In the genomic region with DNA sequence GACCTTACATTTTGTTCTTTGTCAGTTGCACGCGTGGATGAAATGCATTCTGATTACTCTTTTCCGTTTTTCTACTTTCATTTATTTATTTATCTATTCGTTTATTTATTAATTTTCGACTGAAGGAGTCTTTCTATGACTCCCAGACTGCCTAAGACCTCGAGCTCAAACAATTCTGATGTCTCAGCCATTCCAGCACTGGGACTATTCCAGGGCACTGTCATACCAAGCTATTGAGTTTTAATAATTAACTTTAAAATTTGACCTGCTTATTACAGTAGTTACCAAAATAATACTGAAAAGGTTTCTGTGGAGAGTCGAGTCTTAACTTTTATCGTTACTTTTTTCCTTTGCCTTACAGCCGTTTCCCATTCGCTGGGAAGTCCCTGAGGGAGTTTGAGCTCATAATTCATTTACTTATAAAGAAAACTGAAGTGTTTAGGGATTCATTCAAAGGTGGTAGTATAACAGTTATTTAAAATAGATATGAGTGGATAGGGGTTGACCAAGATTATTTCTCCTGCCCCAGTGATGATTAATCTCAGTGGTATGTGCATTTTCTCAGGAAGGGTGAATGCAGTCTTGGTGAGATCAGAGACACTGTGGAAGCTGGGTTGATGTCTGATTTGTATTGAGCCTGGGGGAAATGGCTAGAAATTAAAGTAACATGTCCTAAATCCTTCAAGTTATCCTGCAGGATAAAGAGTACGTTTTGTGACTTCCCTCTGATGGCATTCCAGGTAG, we compare ENCODE assay signal across 8 mouse cellular contexts. TPM values are rescaled to one million over a fixed set of nuclear protein-coding genes. Genes with fewer than 3 reads are reported as not detected.
DNase-seq lines count a peak whose midpoint lies in the region; ATAC-seq and TF ChIP-seq lines count a peak whose summit lies in the region.

No protein-coding gene starts in this region.

- TF ChIP-seq EP300 in stomach, postnatal 0 days (optimal IDR thresholded peaks at IDR 0.05) = no peak

- peak overlapping the region; percentile 56; the same call in 1 of the 2 replicates for H3K4me3 ChIP-seq in neural tube, embryonic 11.5 days (ENCODE audit: low read depth, low read length)
- H3K4me3 ChIP-seq in forebrain, embryonic 16.5 days (replicated peaks; ENCODE audit: low read length) = peak overlapping the region; percentile 48; the same call in 1 of the 2 replicates
- peak overlapping the region; percentile 61 for H3K4me3 ChIP-seq in limb, embryonic 14.5 days (replicated peaks; ENCODE audit: low read length)
- peak overlapping the region; percentile 60 for H3K4me3 ChIP-seq in stomach, postnatal 0 days (ENCODE audit: low read depth, low read length)
- H3K4me3 ChIP-seq in cerebellum, adult 2 months (replicated peaks; ENCODE audit: insufficient read depth, low read depth, low read length) = no peak overlapping the region

- H3K27me3 ChIP-seq in neural tube, embryonic 11.5 days (ENCODE audit: control insufficient read depth, insufficient read depth, low read length) = no peaks in the 10 kb centered on the region
- H3K27me3 ChIP-seq in forebrain, embryonic 16.5 days (replicated peaks; ENCODE audit: control insufficient read depth, insufficient read depth, low read length) = no peaks in the 10 kb centered on the region
- no peaks in the 10 kb centered on the region for H3K27me3 ChIP-seq in limb, embryonic 14.5 days (ENCODE audit: control insufficient read depth, insufficient read depth, low read length)
- no peaks in the 10 kb centered on the region for H3K27me3 ChIP-seq in stomach, postnatal 0 days (ENCODE audit: control insufficient read depth, insufficient read depth, low read length)
- H3K27me3 ChIP-seq in cerebellum, adult 2 months (ENCODE audit: control insufficient read depth, insufficient read depth, low read length) = no peaks in the 10 kb centered on the region

- TF ChIP-seq CTCF in stomach, postnatal 0 days (IDR thresholded peaks at IDR 0.05; ENCODE audit: low read depth) = no peak
- TF ChIP-seq CTCF in cerebellum, adult 2 months (IDR thresholded peaks at IDR 0.05; ENCODE audit: borderline replicate concordance, insufficient read depth, low read depth, low read length) = no peak

- H3K4me1 ChIP-seq in neural tube, embryonic 11.5 days (ENCODE audit: control insufficient read depth, insufficient read depth, low read length) = no peaks in the 10 kb centered on the region
- 0 out of 2 replicates have a peak, but pooled peaks cover 4% of the 10 kb centered on the region for H3K4me1 ChIP-seq in forebrain, embryonic 16.5 days (replicated peaks; ENCODE audit: control insufficient read depth, insufficient read depth, low read length)
- H3K4me1 ChIP-seq in limb, embryonic 14.5 days (ENCODE audit: control insufficient read depth, insufficient read depth, low read length) = 0 out of 2 replicates have a peak, but pooled peaks cover 7% of the 10 kb centered on the region
- H3K4me1 ChIP-seq in stomach, postnatal 0 days (replicated peaks; ENCODE audit: control insufficient read depth, insufficient read depth) = no peaks in the 10 kb centered on the region; the same call in 1 of the 2 replicates
- no peaks in the 10 kb centered on the region for H3K4me1 ChIP-seq in cerebellum, adult 2 months (ENCODE audit: control insufficient read depth, insufficient read depth, low read length)

- H3K9me3 ChIP-seq in neural tube, embryonic 11.5 days (ENCODE audit: control insufficient read depth, low read length) = no peaks in the 10 kb centered on the region
- no peaks in the 10 kb centered on the region for H3K9me3 ChIP-seq in forebrain, embryonic 16.5 days (ENCODE audit: control insufficient read depth, low read length)
- no peaks in the 10 kb centered on the region for H3K9me3 ChIP-seq in limb, embryonic 14.5 days (ENCODE audit: control insufficient read depth, low read length)
- H3K9me3 ChIP-seq in stomach, postnatal 0 days (ENCODE audit: control insufficient read depth, low read length) = no peaks in the 10 kb centered on the region

- H3K9ac ChIP-seq in neural tube, embryonic 11.5 days (ENCODE audit: low read length) = peak overlapping the region; percentile 77; the same call in 1 of the 2 replicates
- peak overlapping the region; percentile 72; the same call in 1 of the 2 replicates for H3K9ac ChIP-seq in forebrain, embryonic 16.5 days (replicated peaks; ENCODE audit: low read depth, low read length)
- H3K9ac ChIP-seq in limb, embryonic 14.5 days (ENCODE audit: low read depth, low read length, severe bottlenecking) = peak overlapping the region; percentile 75
- no peak overlapping the region for H3K9ac ChIP-seq in stomach, postnatal 0 days (ENCODE audit: low read length)

- no peak for TF ChIP-seq POLR2A in limb, embryonic 14.5 days (IDR thresholded peaks at IDR 0.05; ENCODE audit: borderline replicate concordance, extremely low read depth, insufficient read depth, insufficient read length)
- TF ChIP-seq POLR2A in cerebellum, adult 2 months (IDR thresholded peaks at IDR 0.05; ENCODE audit: borderline replicate concordance, insufficient read depth, low read length) = no peak

- no peaks in the 10 kb centered on the region for H3K36me3 ChIP-seq in neural tube, embryonic 11.5 days (ENCODE audit: control insufficient read depth, insufficient read depth, low read length)
- no peaks in the 10 kb centered on the region for H3K36me3 ChIP-seq in forebrain, embryonic 16.5 days (ENCODE audit: control insufficient read depth, insufficient read depth)
- no peaks in the 10 kb centered on the region for H3K36me3 ChIP-seq in limb, embryonic 14.5 days (ENCODE audit: control insufficient read depth, insufficient read depth, low read length)
- no peaks in the 10 kb centered on the region for H3K36me3 ChIP-seq in stomach, postnatal 0 days (ENCODE audit: control insufficient read depth, insufficient read depth, low read length)

- 55% methylated on average over 11 of the region's 11 CpGs for WGBS in neural tube, embryonic 11.5 days
- 51% methylated on average over 11 of the region's 11 CpGs for WGBS in forebrain, embryonic 16.5 days
- 28% methylated on average over 11 of the region's 11 CpGs for WGBS in limb, embryonic 14.5 days
- 23% methylated on average over 11 of the region's 11 CpGs for WGBS in stomach, postnatal 0 days
- WGBS in cerebellum, adult 2 months = 55% methylated on average over 11 of the region's 11 CpGs

- DNase-seq in neural tube, embryonic 11.5 days (ENCODE audit: low spot score) = no peak
- no peak for DNase-seq in neural tube, embryonic 10.5 days (ENCODE audit: extremely low spot score, low spot score)
- DNase-seq in limb, embryonic 14.5 days (ENCODE audit: low spot score) = no peak
- DNase-seq in stomach, postnatal 0 days (ENCODE audit: low spot score) = no peak
- DNase-seq in adrenal gland, postnatal 36 days = no peak
- DNase-seq in layer of hippocampus, adult 18-20 months (ENCODE audit: low spot score in 2 of 2) = no peak
- no peak for DNase-seq in cerebellum, adult 2 months

- no peak for ATAC-seq in neural tube, embryonic 11.5 days (ENCODE audit: insufficient read depth, low FRiP score, low TSS enrichment)
- ATAC-seq in forebrain, embryonic 16.5 days = no peak
- no peak for ATAC-seq in limb, embryonic 14.5 days (ENCODE audit: low FRiP score, low read depth)
- no peak for ATAC-seq in stomach, postnatal 0 days (ENCODE audit: low FRiP score, low TSS enrichment)

- peak overlapping the region; percentile 83 for H3K4me2 ChIP-seq in neural tube, embryonic 11.5 days (ENCODE audit: low read depth)
- peak overlapping the region; percentile 75 for H3K4me2 ChIP-seq in forebrain, embryonic 16.5 days (ENCODE audit: low read length)
- H3K4me2 ChIP-seq in limb, embryonic 14.5 days (replicated peaks; ENCODE audit: low read depth, low read length, severe bottlenecking) = peak overlapping the region; percentile 79
- peak overlapping the region; percentile 78 for H3K4me2 ChIP-seq in stomach, postnatal 0 days (replicated peaks; ENCODE audit: low read depth)

- H3K27ac ChIP-seq in neural tube, embryonic 11.5 days (ENCODE audit: low read depth, low read length) = no peak overlapping the region
- H3K27ac ChIP-seq in forebrain, embryonic 16.5 days (ENCODE audit: low read length) = no peak overlapping the region
- no peak overlapping the region for H3K27ac ChIP-seq in limb, embryonic 14.5 days (replicated peaks; ENCODE audit: low read depth, low read length)
- H3K27ac ChIP-seq in stomach, postnatal 0 days (replicated peaks) = no peak overlapping the region
- no peak overlapping the region for H3K27ac ChIP-seq in cerebellum, adult 2 months (ENCODE audit: insufficient read depth, low read length)

RNA-seq across cellular contexts. Expression of gene Abcg2, which starts 56.9 kb away (rescaled TPM):
- 45.2 and 47.4 TPM in 2 replicates for polyA plus RNA-seq in neural tube, embryonic 11.5 days (2014; fragmentation: Nextera tagmentation; extraction: Ambion mirVana)
- polyA plus RNA-seq in forebrain, embryonic 16.5 days (2015; fragmentation: Nextera tagmentation; extraction: Ambion mirVana) = 33.5 and 36.8 TPM in 2 replicates
- polyA plus RNA-seq in limb, embryonic 14.5 days (2012; rRNA removed) = 28.9 and 29.5 TPM in 2 replicates
- polyA plus RNA-seq in limb, embryonic 14.5 days (2014; fragmentation: Nextera tagmentation; extraction: Ambion mirVana) = 42.9 and 45.4 TPM in 2 replicates
- 18.1 and 19.2 TPM in 2 replicates for polyA plus RNA-seq in stomach, postnatal 0 days (2015; fragmentation: Nextera tagmentation; extraction: Ambion mirVana)
- 10 to 100 TPM; 26.9 to 36.5 TPM for total RNA-seq in adrenal gland, postnatal 36 days (2021)
- total RNA-seq in layer of hippocampus, adult 18-20 months (2021) = 10 to 100 TPM; 17.4 to 20.1 TPM
- polyA plus RNA-seq in cerebellum, adult 2 months (2012; rRNA removed) = 16.4 and 16.8 TPM in 2 replicates
